Mouse (Mus musculus): Measurements from ENCODE around the gene Sh3bp4. TPM values are rescaled to one million over a fixed set of nuclear protein-coding genes. Genes with fewer than 3 reads are reported as not detected.
A peak's percentile ranks its signal among the peaks of the same experiment; 100 is the strongest.

Gene Sh3bp4
- total RNA-seq, 2 experiments from 2014 or later = 22.4 to 27.9 TPM

DNA sequence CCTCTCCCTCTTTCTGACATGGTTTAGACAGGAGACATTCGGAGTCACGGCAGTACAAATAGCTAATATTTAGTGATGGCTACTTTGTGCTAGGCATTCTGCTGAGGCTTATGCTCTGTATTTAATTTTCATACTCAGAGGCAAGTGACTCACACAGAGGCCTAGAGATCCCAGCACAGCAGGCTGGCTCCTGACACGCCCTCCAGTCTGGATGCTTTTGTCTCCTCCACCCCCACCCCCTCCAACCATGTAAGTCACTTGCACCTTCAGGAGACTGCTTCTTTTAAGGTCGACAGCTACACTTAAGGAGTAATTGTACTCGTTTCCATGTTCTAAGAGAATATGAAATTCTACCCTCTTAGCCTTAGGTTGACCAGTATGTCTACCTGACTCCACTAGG is 1.4 kb upstream of the Sh3bp4 start:
- intact Hi-C loops (cut with DNase I) = no loop called here
- no peak for DNase-seq (ENCODE audit: low spot score in 2 of 2)

DNA sequence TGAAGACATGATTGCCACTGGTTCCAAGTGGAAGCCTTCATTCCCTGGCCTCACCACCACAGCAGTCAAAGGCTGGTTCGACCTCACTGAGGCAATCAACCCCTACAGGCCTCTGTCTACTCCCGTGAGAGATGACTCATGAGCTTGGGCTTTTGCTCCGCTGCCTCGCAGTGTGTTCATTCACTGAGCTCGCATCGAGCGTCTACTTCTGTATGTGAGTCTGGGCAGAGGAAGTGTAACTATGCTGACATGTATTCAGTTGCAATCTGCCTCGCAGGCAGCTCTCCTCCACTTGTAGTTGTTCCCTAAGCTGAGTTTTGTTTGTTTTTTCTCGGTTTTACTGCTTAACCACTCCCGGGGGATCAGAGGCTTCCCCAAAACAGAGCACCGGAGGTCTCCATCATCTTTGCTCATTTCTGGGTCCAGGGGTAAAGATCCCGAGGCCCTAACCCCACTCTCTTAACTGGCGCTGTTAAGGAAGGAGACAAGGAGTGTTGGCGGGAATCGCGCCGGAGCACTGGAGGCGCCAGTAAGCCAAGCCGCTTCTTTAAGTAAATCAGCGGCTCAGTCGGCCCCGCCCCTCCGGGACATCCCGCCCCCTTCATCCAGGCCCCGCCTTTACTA is 624 bp upstream of the Sh3bp4 start:
- intact Hi-C loops (cut with DNase I) = loop anchor here (5.0 kb wide), 3 partner anchors 68 to 312 kb away; no protein-coding TSS in a partner anchor

DNA sequence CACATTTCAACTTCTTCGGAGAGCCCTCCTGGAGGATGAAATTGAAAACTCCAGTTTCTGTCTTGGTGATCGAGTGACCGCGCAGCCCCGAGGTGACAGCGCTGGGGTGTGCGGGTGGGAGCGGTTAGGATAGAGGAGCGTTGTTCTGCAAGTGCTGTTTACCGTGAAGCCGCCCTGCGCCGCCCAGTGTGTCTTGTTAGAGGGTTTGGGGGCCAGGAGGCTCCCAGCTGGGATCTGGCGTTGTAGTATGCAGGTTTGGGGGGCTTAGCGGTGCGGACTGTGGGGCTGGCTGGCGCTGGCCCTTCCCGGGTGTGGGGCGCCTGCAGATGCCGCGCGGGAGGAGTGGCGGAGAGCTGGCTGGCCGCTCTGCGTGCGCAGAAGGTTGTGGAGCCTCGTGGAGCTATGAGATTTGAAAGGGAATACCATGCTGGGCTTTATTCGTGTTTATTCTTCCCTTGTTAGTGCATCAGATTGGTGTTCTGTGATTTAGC is 701 bp downstream of the Sh3bp4 start:
- DNase-seq (ENCODE audit: low spot score in 2 of 2) = peak; percentile 20 to 33
- intact Hi-C loops (cut with DNase I) = loop anchor here (5.0 kb wide), 3 partner anchors 66 to 314 kb away; no protein-coding TSS in a partner anchor

More for the DNA sequence above, 624 bp upstream of the Sh3bp4 start:
- DNase-seq (ENCODE audit: low spot score in 2 of 2) = peak; percentile 35 to 45

DNA sequence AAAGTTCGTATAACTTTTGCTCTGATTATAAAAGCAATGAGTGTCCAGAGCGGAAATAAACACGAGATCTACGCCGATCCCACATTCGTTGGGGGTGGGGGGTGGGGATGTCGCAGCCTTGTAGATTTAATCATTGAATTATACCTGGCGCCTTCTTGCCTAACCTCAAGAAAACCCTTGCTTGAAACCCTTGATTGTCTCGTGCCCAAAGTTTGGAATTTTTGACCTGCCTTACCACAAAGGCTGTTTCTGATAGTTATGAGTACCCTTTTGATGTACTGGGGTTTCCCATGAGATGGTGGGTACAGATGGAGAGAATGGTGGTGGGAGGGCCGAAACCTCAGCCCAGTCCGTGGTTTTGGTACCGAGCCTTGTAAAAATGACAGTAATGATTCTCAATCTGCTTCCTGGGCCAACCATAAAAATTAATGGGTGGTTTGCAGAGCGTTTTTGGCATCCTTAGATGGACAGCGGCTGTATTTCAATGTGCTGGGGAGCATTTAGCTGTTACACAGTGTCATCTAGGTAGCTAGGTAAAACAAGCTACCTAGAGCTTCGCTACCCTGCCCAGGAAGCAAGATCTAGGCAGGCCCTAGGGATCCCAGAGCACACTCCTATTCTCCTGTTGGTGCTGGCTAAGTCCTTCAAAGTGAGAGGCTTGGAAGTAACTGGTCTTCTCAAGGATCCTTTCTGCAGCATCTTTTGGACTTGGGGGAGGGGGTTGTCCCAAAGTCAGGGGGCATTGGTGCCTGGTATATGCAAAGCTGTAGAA is 1.3 kb downstream of the Sh3bp4 start:
- no peak for DNase-seq (ENCODE audit: low spot score in 2 of 2)
- intact Hi-C loops (cut with DNase I) = loop anchor here (5.0 kb wide), 3 partner anchors 66 to 314 kb away; no protein-coding TSS in a partner anchor

DNA sequence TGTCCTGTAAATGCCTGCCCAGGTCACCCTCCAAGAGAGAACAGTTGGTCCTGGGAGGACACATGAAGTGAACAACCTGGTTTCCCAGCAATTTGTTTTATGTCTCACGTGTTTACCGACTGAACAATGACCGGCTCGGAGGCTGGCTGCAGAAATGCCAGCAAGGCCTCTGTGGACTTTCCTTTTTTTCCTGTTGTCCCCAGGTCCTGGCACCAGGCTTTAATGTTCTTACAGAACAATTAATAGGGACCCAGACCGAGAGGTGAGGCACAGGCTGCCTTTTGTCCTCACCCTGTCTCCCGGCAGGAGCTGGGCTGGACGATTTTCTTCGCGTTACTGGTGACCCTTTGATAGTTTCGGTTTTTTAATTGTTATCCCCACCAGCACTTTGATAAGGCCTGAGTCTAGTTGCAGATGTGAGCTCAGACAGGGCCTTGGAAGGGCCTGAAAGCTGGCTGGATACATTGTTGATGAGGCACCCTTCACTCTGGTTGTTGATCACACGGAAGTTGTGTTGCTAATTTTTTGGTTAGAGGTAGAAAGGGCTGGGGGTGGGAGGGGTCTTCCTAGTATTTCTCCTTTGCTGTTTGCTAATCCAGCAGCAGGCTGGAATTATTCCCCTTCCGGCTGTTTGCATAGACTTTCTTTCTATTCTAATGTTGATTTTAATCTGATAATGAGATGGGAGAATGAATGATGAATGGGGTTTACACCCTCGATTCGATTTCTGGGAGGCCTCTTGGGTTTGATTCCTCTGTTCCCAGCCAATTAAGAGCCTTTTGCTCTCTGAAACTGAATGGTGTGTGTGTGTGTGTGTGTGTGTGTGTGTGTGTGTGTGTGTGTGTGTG is 2.2 kb downstream of the Sh3bp4 start:
- no peak for DNase-seq (ENCODE audit: low spot score in 2 of 2)
- intact Hi-C loops (cut with DNase I) = loop anchor here (5.0 kb wide), 3 partner anchors 65 to 315 kb away; no protein-coding TSS in a partner anchor

DNA sequence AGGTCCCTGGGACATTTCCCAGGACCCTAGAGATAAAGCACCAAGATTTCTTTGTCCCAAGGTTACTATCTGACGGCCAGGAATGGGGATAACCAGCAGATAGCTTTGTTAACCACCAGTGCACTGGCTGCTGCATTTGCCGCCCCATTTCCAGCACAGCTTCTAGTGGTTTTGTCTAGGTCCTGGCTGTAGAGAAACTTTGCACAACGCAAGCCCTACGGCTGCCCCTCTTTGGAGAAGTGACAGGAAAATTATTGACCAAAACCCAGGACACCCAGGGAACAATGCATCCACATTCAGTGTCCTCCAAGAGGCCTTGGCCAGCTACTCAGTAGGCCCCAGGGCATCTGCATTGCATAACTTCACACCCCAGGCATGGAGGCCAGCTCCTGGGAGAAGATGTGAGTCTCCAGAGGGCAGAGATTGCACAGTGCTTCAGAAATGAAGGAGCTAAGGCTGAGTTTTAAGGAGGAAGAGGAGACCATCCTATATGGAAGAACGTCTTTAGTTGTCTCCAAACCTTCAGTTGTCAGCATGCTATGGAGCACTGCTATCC is 3.2 kb downstream of the Sh3bp4 start:
- DNase-seq (ENCODE audit: low spot score in 2 of 2) = no peak
- intact Hi-C loops (cut with DNase I) = loop anchor here (5.0 kb wide), 3 partner anchors 64 to 316 kb away; no protein-coding TSS in a partner anchor

DNA sequence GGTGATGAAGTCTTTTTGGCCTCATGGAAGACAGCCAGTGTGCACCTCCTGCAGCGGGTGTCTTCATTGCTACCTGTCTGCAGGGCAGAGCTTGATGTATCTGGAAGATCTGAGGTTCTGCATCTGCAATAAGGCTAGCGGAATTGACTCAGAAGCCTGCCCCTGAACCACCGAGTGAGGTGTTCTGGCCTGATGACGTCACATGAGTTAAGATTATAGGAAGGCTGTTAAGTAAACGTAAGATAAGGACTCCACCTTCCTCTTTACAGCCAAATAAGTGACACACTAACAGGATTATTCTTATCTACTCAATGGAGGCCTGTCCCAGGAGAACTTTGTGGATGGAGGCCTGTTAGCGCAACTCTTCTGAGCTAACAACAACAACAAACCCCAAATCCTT is 4.5 kb downstream of the Sh3bp4 start:
- intact Hi-C loops (cut with DNase I) = loop anchor here (5.0 kb wide), 3 partner anchors 63 to 317 kb away; no protein-coding TSS in a partner anchor
- DNase-seq (ENCODE audit: low spot score in 2 of 2) = no peak

DNA sequence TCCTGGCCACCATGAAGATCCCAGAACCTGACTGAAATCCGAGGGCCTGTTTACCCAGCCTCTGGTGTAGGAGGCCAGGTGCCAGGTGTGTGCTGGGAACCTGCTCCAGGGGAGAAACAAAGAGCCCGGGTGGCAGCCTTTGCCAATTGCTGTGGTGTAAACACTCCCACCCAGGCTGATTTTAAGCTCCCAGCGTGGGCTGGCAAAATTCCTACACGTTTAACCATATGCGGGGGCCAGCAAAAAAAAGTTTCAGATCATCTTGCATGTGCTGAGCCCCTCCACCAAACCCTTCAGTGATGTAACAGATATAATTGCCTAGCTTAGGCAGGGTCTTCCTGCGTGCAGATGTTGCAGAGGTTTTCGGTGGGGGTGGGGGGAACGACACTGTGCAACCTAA is 4.9 kb downstream of the Sh3bp4 start:
- intact Hi-C loops (cut with DNase I) = no loop called here
- no peak for DNase-seq (ENCODE audit: low spot score in 2 of 2)

DNA sequence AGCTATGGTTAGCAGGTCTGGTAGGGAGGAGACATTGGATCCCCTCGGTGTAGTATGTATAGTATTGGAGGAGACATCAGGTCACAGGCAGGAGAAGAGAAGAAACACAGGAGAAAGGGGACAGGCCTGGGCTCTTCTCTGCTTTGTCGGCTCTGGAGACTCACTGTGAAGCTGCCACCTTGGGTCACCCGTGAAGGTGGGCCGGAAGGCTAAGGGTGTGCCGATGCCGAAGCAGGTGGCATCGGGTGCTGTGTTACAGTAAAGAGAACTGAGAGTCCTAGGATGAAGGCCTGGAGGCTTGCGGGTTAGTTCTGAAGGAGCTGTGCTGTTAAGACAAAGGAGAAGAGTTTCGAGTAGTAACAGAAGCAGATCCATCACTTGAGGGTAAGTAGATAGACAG is 6.6 kb downstream of the Sh3bp4 start:
- DNase-seq (ENCODE audit: low spot score in 2 of 2) = no peak

DNA sequence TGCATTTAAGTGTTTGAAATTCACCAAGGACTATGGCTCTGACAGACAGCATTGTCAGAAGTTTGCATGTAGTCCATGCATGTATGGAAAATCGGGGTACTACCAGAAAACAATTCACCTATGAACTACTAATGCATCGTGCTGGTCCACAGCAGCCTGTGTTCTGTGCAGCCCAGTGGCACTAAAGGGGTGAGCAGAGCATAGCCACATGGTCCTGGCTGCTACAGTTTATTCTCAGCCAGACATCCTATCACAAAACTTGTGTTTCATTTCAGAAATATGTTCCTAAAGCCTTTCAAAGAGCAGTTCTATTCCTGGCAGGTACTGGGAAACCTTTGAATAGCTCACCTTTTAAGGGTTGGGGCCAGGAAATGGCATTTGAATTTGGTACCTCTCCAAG is 8.0 kb downstream of the Sh3bp4 start:
- intact Hi-C loops (cut with DNase I) = no loop called here

More for the DNA sequence above, 6.6 kb downstream of the Sh3bp4 start:
- intact Hi-C loops (cut with DNase I) = no loop called here

DNA sequence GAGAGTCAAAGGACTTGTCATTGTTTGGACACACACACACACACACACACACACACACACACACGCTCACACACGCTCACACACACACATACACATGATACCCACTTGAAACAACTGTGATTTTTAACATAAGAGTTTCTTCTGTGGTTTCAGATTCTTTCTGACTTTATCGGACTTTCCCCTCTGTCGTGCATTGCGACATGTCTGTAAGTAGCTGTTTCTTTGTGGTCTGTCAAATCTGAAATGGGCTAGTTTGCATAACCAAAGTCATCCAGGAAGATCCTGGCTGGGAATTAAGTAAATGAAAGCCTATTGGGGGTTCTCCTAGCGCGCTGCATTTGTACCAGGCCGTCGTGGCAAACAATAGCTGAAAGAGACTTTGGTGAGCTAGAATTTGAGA is 8.5 kb downstream of the Sh3bp4 start:
- DNase-seq (ENCODE audit: low spot score in 2 of 2) = no peak
- intact Hi-C loops (cut with DNase I) = no loop called here

More for the DNA sequence above, 8.0 kb downstream of the Sh3bp4 start:
- DNase-seq (ENCODE audit: low spot score in 2 of 2) = no peak

DNA sequence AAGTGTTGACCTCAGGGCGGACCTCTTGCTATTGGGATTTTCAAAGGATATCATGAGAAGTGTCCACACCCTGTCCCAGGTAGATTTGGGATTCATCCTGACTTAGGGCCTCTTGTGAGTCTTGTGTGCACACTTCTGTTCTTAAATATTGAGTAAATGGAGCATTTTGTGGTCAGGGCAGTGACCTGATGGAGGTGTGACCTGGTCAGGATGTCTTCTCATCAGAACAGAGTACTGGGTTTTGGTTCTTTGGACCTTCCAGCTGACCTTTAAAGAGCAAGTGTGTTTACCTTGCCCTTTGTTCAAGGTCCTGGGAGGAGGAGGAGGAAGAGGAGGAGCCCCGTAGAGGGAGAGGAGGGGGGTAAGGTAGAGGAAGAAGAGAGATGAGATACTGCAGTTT is 9.0 kb downstream of the Sh3bp4 start:
- intact Hi-C loops (cut with DNase I) = no loop called here

DNA sequence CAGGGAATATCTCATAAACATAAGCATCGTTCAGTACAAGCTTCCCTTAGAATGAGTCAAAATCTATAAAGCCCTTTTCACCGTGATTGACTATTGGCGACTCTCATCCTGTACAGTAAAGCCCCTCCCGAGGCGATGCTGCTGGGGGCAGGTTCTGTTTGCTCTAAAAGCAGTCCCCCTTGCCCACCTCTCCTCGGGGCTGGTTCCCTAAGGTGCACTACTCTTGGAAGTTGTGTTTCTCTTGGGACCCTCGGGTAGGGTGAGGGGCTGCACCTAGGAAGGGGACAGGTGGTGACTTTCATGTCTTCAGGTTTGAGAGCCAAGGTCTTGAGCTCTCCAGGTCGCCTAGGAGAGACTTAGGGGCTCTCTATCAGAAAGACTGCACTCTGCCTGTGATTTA is 10.2 kb downstream of the Sh3bp4 start:
- intact Hi-C loops (cut with DNase I) = no loop called here

More for the DNA sequence above, 9.0 kb downstream of the Sh3bp4 start:
- DNase-seq (ENCODE audit: low spot score in 2 of 2) = no peak

DNA sequence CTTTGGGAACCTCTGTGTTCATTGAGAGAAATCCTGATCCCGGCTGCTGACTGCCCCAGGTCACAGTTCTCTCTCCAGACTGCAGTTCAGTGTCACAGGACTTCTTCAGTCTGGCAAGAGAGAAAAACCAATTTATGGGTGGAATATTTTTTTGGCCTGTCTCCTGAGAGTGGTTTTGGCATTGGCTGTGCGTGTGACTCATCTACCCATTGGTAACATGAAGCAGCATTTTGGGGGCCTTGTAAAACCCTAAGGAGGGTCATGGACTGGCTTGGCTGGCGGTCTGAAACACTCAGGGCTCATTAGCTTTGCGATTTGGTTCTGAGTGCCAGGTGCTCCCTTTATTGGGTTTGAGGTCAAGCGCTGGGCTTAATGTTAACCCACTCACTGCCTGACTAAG is 10.6 kb downstream of the Sh3bp4 start:
- DNase-seq (ENCODE audit: low spot score in 2 of 2) = no peak
- intact Hi-C loops (cut with DNase I) = no loop called here

More for the DNA sequence above, 10.2 kb downstream of the Sh3bp4 start:
- DNase-seq (ENCODE audit: low spot score in 2 of 2) = no peak

DNA sequence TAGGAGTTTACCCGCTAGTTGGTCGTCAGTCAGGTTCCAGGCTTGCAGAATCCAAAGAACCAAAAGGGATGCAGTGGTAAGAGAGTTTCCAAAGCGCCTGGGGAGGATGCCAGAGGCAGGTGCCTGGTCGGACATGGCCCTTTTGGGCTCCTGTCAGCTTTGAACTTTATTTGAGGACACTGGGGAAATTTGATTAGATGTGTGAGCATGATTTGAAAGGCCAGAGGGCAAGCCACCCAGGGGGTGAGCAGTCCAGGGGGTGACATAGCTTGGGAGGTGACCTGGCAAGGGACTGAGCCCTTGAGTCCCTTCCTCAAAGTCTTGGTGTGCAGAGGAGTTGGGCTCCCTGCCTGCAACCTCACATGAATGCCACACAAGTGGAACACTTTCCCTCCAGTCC is 11.2 kb downstream of the Sh3bp4 start:
- intact Hi-C loops (cut with DNase I) = no loop called here
- DNase-seq (ENCODE audit: low spot score in 2 of 2) = no peak

DNA sequence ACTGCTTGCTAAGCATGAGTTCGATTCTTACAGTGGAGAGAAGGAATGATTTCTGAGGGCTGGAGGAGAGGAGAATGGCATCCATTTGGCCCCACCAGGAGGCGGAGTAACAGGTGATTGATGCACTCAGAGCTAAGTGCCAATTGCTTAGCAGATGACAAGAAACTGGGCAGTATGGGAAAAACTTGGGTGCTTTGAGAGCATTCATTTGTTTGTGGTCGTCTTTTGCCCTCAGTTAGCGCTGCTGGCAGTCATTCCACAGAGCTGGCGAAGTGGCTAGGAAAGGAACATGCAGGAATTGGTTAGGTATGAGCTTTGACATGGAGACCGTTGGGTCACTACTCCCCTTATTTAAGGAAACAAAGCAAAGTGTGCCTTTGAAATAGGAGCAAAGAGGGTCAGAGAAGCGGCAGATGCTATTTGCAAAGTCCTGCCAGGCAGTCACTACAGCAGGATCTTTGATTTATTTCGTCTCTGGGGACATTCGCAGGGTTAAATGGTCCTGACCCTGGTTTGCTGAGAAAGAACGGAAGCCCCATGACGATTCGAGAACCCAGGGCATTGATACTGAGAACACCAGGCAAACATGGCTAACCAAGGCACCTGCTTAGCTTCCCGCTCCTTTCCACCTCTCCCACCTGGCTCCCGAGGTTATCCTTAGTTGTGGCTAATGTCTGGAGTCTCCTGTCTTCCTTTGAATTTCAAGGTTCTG is 12.1 kb downstream of the Sh3bp4 start:
- no peak for DNase-seq (ENCODE audit: low spot score in 2 of 2)
- intact Hi-C loops (cut with DNase I) = no loop called here

DNA sequence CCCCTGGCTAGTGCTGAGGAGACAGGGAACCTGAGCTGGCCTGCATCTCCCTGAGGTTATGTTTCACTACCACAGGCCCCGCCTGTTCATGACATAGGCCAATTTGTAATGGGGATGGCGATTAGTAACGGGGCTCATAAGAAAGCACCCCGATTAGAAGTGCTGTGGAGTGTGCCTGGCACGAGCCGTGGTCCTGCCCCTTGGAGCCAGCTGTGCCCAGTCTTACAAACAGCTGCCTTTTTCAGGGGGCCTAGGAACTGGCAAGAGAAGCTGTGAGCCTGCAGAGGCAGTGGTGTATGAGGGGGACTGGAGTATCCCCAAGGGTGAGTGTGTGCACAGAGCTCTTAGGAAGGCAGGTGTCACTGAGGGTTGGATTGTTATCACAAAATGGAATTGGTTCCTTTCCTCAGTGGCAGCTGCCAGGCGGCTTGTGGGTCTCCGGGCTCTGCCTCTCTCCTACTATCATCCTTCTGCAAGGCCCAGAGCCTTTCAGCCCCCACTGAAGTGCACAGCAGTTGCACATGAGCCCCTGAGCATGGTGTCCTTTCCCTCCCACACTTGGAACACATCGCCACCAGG is 16.4 kb downstream of the Sh3bp4 start:
- intact Hi-C loops (cut with DNase I) = no loop called here
- DNase-seq (ENCODE audit: low spot score in 2 of 2) = no peak

DNA sequence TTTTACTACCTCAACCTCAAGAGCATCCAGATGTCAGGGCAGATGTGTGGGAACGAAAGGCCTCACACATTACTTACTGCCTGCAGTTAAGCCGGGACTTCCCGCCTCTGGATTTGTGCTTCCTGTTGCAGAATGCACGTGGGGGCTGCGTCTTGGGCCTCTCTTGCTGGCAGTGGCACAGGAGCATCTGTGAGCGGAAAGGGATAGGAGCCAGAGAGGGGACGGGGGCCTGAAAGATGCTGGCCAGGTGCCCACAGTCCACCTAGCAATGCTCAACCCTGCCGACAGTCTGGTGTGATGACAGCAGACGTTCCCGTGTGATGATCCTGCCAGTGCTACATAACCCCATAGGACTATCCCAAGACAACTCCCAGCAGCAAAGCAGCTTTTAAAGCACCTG is 17.9 kb downstream of the Sh3bp4 start:
- no peak for DNase-seq (ENCODE audit: low spot score in 2 of 2)
- intact Hi-C loops (cut with DNase I) = no loop called here

Measured in left cerebral cortex, postnatal 14 days (tissue).